Mouse (Mus musculus) spleen, adult 2 months (tissue): ENCODE results near the gene Kcnh6.

Source experiments
- CTCF ChIP-seq: fragments of 200-500 bp; IDR thresholded peaks from 2 replicates; pipeline ENCODE4 v1.5.1; 2011; ENCODE audit warnings: mild to moderate bottlenecking, inconsistent platforms; ENCODE audit not compliant: insufficient read depth, insufficient read length, insufficient replicate concordance; ENCODE audit errors: extremely low read depth
- POLR2A ChIP-seq: fragments of 200-500 bp; IDR thresholded peaks from 2 replicates; pipeline ENCODE4 v1.6.1; 2011; ENCODE audit warnings: low read depth, low read length, inconsistent platforms

DNA sequence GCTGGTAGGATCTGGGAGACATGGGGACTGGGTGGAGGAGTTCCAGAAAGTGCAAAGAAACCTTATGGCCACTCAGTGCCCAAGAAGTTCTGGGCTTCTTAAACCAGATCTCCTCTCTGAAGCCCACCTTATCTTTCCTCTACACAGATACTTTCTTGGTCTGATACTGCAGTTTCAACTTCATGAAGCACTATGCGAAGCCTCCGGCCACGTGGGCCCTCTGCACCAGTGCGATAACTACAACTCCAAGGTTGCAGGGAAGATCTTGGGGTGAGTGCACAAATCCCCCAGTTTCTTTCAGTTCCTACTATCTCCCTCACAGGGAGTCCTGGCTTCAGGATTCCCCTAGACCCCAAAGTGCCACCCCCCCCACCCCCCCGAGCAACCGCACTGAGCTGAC, 7.9 kb upstream of the Kcnh6 start:
- TF ChIP-seq CTCF = no peak
- no peak for TF ChIP-seq POLR2A
